Mouse (Mus musculus) thymus, postnatal 0 days (tissue): ENCODE measurements around the gene Serac1. TPM values are rescaled to one million over a fixed set of nuclear protein-coding genes. Genes with fewer than 3 reads are reported as not detected.
A peak's percentile ranks its signal among the peaks of the same experiment; 100 is the strongest.

Experiments
- DNase-seq: peaks from one replicate; pipeline ENCODE4 v3.0.0-alpha.2; 2015; ENCODE audit warnings: low spot score
- polyA plus RNA-seq: library from polyadenylated mRNA; unstranded; fragments of >200 nt; fragmentation: Nextera tagmentation; extraction: Ambion mirVana; gene quantifications from 2 replicates; pipeline ENCODE4 v1.2.1, GENCODE M21; 2015

Gene Serac1
- 2.5 and 2.9 TPM in 2 replicates for polyA plus RNA-seq

DNA sequence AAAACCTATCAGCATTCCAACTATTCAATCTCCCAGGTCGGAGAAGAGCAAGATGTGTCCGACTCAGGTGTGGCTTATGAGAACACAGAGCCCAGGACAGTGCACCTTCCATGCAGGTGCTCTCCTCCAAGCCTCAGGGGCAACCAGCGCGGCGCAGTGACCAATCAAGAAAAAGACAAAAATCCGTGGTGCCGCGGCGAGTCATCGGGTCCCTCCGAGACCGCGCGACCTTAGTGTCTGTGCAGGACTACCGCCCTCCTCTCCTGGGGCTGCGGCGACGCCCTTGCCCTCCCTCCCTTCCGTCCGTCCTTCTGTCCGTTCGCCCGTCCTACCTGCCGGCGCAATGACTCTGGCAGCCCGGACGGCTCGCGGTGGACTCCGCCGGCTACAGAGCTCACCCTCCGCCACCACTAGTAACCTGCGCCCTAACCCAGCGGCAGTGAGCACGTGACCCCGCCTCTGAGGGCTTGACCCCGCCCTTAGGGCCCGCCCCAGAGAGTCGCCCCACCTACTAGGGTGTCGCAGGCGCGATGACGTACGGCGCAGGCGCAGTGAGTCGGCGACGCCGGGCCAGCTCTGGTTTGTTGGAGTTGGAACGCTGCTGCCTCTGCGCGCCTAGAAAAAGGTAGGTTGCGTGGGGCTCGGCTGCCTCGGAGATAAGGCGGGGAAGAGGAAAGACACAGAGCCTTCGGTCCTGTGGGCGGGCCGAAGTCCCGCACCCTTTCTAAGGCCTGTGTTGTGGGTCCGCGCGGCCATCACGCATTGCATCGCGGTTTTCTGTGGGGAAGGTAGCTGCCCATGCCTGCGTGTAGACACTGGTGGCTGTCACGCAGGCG lies at the start of gene Serac1, which contains the start of gene Gtf2h5:
Gene Serac1, minus strand, starts transcription at position 455 of the 836 bp plus-strand sequence.
Gene Gtf2h5, plus strand, starts transcription at position 500 of the 836 bp plus-strand sequence.
- peak; percentile 98 for DNase-seq

DNA sequence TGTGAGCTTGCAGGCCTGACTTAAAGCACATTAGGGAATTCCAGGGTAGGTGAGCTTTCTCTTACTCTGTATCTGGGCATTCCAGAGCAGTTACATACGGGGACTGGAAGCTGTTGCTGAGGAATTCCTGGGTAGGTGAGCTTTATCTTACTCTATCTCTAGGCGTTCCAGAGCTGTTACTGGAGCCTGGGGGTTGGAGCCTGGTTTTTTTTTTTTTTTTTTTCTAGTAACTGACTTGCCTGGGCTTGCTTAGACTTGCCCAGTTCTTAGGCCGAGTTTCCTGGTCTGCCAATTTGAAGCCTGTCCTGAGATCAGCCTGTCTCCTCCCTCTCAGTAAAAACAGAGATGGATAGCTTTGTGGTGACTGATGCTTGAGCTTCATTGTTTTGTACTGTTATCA lies 48.5 kb upstream of the Serac1 start:
- no peak for DNase-seq

DNA sequence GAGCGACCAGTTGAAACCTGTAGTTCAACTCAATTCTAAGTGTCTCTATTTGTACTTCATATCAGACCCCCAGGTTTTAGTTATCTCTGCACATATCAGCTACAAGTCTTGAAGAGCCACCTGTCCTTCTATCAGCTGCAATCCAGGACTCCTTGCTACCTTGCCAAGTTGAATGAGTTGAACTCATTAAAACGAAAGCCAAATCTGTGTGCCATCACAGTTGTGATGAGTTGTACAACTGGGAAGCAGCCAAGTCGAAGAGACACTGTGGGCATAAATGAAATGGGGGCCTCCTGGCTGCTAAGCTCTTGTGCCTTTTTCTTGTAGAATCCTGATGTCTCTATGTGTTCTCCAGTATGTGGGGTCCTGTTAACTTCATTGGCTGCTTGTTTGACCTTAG lies 45.9 kb upstream of the Serac1 start:
- no peak for DNase-seq

DNA sequence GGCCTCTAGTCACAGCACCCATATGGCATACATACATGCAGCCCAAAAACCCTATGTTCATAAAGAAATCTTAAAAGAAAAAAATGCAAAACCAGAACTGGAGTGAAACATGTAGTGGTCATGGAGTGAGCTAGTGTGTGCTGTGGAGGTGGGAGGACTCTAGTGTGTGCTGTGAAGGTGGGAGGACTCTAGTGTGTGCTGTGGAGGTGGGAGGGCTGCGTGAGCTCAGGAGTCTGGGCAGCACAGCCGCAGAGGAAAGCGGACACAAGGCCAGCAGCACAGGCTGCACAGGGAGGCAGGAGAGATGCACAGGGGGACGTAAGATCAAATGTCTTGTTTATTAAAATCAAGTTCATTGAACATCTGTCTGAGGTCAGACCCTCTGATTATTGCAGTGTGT lies 44.2 kb upstream of the Serac1 start:
- no peak for DNase-seq

DNA sequence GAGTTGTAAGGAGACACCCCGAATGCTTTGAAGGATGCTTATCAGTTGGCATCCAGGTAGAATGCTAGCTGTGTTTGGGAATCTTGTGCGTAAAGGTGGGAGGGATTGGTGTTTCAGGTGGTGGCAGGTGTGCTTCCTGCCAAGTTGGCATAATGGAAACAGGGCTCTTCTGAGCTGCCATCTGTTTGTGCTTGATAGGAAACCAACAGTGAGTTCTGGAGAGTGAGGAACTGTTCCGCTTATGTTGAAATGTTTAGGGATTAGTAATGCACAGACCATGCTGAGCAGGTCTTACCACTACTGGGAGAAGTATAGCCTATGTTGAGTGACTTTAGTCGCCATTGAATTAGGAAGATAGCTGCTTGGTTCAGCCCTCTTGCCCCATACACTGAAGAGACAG lies 39.3 kb upstream of the Serac1 start:
- DNase-seq: no peak

DNA sequence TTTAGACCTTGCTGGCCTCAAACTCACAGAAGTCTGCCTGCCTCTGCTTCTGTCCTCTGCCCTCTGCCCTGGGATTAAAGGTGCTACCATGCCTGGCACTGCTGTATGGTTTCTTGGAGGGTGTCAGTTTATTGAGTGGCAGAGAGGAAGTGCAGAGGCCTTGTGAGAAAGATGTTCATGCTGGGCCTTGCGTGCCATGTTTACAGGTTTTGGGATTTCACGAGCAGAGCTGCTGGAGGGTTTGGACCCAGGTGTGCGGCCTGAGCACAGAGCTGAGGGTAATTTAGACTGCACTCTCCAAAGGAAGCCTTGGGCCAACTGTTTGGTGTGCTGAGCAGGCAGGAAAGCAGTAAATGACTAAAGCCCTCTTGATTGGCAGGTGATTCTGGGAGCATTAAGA lies 38.4 kb upstream of the Serac1 start:
- no peak for DNase-seq

DNA sequence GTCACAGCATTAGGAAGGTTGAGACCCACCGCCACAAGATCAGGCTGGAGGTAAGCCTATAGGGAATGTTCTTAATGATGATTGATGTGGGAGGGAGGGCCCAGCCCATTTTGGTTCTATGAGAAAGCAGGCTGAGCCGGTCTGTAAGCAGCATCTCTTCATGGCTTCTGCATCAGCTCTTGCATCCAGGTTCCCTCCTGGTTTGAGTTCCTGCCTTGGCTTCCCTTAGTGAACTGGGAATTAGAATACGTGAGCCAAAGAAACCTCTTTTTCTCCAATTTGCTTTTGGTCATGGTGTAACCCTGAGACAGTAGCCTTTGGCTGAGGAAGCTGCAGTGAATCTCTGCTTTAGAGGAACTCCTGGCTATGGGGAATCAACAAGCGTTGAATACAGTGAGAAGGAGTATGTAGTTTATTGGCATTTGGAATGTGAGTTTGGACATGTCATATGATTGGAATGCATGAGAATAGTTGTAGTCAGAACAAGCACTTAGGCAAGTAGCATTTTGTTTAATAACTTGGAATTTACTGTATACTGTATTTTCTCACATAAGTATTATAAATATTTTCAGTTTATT lies 37.7 kb upstream of the Serac1 start:
- DNase-seq: no peak

DNA sequence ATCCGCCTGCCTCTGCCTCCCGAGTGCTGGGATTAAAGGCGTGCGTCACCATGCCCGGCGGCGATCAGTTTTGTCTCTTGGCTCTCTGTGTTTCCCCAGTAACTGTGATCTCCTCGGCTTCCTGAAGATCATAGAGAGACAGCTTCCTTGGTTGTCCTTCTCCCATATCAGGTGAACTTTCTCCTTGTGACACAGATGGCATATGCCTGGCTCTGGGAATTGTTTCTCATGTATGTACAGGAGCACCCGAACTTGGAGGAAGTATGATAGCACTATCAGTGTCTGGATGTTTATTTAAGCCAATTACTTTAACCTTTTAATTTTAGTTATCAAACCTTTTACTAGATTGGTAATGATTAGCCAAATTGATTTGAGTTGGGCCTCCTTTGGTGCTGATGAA lies 35.5 kb upstream of the Serac1 start:
- no peak for DNase-seq

DNA sequence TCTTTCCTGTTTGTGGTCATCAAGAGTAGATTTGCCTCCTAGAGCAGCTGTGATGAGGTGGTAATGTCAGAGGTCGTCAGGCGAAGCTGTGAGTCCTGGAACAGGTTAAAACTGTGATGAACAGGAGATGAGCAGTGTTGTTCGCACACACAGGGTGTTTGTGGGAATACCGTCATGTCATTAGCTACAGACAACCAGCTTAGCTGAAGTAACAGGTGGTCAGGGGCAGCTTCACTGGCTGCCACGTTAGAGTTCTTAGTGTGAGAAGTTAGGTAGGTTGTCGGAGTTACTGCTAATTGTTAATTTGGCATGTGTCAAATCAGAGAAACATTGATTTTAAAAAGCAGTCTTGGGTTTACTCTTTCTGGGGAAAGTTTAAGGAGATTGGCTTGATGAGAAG lies 34.1 kb upstream of the Serac1 start:
- no peak for DNase-seq

DNA sequence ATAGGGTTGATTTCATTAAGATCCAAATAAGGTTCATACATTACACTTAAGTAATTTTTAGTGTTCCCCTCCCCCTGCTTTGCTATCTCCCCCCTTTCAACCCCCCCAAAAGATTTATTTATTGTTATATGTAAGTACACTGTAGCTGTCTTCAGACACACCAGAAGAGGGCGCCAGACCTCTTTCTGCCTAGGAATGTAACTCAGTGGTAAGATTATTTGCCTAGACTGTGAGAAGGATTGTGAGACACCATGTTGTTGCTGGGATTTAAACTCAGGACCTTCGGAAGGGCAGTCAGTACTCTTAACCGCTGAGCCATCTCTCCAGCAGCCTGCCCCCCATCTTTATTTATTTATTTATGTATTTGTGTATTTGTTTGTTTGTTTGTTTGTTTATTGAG lies 31.4 kb upstream of the Serac1 start:
- DNase-seq: no peak

DNA sequence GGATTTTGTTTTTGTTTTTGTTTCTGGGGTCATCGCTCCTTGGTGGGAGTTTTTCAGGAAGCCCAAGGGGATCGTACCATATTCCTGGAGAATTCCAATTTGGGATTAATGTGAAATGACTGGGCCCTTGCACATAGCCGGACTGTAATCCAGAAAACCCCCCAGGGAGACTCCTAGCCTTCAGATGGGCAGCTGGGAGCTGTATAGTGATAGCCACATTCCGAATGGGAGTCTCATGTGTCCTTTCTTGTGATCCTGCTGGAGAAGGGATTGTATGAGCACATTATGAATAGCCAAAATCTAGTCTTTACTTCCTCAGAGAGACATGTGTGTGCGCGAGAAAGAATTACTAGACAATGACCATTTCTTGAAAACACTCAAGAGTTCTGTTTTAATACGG lies 28.6 kb upstream of the Serac1 start:
- DNase-seq: no peak

DNA sequence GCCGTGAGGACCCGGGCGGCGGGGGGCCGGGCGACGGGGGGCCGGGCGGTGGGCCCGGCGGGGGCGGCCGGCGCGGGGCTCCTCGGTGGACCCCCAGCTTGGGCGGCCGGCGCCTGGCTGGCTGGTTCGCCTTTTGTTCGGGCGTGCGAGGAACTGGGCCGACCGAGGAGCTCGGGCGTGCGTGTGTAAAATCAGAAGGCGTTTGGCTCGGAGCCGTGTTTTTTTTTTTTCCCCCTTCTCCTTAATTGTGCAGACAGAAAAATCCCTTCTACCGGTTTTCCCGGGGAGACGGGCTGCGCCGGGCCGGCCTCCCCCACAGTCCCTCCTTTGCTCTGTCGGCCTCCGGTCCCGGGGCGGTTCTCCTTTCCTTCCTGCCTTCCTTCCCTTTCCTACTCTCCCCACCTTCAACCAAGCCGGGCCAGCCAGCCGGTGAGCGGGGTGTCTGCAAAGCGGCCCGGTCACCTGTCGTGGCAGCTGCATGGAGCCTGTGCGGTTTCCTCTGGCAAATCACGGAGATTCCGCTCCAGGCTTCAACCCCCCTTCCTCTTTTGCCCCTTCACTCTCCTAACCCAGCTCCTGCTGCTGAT lies 27.6 kb upstream of the Serac1 start:
- DNase-seq: peak; percentile 24

DNA sequence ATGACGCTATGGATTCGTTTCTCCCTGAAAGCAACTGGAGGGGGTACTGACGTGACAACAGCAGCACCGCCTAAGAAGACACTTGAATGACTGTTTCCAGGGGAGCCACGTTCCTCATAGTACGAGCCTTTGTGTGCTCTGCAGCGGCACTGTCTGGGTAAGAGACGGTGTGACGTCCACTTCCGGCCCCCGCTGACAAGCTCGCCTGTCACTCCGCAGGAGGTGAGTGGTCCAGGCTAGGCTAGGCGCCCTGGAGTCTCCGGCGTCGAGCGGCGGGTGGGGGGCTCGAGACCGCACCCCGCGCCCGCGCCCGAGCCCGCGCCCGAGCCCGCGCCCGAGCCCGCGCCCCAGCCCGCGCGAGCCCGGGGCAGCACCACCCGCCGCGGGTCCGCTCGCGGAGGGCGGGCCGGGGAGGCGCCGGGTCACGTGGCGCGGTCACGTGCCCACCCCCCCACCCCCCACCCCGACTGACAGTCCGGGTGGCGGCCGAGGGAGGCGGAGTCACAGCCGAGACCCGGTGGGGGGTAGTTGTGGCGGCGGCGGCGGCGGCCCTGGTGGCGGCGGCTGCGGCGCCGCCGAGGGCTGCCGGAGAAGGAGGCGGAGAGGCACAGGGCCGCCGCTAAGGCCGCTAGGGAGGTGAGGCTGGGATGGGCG lies 26.9 kb upstream of the Serac1 start, which contains the start of gene Tulp4:
Gene Tulp4, plus strand, starts transcription at position 77 of the 654 bp plus-strand sequence.
- peak; percentile 90 for DNase-seq

DNA sequence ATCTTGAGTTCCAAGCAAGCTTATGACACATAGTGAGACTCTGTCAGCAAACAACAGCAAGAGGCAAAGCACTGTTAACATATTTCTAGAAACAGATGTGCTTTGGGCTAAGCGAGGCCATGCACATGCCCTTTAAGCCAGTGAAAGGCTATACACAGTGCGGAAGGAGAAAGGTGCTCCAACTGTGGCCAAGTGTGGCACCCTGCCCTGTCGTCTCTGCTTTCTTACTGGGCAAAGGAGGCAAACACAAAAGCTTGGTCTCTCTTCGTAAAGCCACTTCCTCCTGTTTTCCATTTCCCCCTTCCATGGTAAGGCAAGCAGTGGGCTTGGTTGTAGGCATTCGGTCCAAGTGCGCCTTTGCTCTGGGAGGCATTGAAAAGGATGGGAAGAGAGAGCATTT lies 24.0 kb upstream of the Serac1 start:
- DNase-seq: no peak

DNA sequence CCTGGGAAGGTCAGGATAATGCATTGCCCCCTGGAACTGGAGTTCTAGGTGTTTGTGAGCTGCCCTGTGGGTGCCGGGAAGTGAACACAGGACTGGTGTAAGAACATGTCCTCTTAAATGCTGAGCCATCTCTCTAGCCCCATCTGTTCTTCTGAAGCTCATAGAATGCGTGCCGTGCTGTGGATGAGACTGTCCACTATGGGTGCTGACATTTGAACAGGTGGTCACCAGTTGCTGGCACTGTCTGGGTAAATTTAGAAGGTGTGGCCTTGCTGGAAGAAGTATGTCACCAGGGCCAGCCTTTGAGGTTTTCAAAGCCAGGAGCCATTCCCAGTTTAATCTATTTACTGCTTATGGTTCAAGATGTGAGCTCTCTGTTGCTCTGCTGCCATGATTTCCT lies 22.7 kb upstream of the Serac1 start:
- DNase-seq: no peak

DNA sequence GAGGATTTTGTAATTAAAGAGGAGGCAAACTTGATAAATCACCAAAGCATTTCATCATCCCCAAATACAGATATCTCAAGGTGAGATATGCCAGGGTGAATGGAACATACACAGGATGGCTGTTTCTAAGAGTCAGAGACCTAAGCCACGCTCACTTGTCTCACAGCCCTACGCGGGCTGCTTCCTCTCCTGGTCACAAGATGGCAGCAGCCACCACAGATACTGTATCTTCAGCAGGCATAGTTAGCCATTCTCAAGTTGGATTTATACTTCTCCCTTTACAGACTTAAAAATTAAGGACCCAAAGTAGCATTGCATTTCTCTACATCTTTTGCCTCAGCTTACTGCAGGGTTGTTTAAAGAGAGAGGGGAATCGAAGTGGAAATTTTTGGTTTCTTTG lies 18.3 kb upstream of the Serac1 start:
- peak; percentile 71 for DNase-seq

DNA sequence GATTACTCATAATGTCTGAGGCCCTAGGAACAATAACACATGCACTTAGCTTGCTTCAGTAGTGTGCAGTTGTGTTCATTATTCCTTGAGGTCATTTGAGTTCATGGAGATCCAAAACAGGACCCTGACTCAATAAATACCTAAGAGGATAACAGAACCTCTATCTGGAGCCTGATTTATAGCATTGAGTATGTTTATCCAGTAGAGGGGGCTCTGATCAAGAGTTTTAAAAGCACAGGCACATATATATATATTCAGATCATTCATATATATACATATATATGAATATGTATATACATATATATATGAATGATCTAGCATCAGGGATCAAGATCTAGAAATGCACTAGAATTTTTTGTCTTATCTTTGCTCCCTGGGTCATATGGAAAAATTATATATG lies 16.0 kb upstream of the Serac1 start:
- DNase-seq: no peak

DNA sequence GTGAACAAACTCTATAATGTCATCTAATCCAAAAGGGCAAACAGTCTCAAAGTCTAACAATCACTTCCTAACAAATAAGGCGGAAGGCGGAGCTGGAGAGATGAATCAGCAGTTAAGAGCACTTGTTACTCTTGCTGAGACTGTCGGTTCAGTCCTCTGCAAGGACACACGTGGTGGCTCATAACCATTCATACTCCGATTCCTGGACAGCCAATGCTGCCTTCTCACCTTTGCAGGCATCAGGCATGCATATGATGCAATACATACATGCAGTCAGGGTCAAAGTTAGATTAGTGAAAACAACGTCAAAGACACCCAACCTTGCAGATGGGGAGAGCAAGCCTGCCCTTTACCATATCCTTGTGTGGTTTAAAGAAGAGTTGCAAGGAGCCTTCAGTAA lies 12.1 kb upstream of the Serac1 start:
- DNase-seq: no peak

DNA sequence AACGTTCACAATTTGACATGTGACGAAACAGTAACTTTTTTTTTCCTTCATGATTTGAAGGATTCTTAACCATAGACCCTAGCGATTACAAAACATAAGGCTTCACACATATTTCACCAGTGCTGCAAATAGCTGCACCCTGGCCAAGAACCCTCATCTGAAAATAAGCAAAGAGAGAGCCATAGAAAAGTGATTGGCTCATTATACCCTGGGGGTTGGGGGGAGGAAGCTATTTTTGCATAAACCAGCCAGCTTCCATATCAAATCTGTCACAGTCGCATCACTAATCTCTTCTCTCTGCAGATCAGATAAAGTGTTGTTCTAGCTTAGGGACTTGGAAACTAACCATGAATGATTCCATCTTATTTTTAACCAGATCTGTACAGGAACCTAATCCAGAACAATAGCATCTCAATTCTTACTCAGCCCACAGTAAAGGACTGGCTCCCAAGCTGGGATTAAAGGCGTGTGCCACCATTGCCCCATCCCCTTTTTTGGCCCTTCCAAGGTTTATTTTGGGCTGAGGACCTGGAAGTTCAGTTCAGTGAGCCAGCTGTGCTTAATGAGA lies 3.9 kb upstream of the Serac1 start:
- DNase-seq: no peak

DNA sequence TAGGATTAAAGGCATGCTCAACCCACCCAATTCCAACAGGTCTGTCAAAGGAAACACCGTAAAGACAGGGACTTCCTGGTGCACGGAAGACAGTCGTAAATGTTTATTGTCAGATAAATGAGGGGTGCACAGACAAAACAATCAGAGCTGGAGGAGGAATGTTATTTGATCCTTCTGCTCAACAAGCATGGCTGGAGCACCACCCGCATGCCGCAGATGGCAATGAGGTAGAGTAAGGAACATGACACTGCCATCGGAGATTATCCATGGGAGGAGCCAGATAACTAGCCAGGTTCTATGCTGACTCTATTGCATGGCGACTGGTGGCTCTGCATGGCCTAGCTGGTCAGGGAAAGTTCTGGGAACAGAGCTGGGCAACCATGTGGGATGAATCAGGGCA lies 6.1 kb downstream of the Serac1 start:
- no peak for DNase-seq

DNA sequence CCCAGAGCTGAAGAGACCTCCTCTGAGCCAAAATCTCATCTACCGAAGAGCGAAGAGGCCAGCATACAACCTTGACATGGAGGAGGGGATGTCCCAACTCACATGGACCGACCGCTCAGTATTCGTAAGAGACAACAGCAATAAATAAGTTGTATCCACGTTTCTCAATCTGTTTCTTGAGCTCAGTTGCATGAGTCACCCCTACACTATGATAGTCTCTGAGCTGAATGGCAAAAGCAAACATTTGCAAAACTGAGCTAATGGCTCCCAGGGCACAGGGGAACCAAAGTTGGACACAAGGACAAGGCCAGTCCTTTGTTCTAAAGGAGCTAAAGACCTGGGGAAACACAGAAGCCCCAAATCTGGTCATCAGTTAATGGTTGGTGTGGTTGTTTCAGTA lies 9.7 kb downstream of the Serac1 start:
- DNase-seq: no peak

DNA sequence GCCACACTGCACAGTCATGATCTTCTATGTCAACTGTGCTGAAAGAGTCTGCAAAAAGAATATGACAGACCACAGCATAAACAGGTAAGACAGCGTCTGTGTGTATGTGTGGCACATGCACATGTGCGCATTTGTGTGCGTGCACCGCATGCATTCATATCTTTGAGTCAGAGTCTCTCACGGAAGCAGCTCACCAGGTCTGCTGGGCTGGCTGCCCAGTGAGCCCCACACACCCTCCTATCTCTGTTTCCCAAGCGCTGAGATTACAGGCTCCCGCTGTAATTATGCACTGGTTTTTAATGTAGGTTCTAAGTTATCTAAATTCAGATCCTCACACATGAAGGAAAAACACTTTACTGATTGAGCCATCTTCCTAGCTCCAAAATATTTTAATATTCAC lies 11.9 kb downstream of the Serac1 start:
- DNase-seq: no peak
